Mouse (Mus musculus) embryonic fibroblast, embryonic 13.5 days (primary cell): ENCODE results near the gene Hk2.

Experiments used
- CTCF ChIP-seq: IDR thresholded peaks from 2 replicates; pipeline ENCODE4 v1.5.1; 2011; ENCODE audit warnings: mild to moderate bottlenecking, control low read depth, low read length, moderate library complexity, borderline replicate concordance; ENCODE audit not compliant: insufficient read depth
- POLR2A ChIP-seq: IDR thresholded peaks from 2 replicates; pipeline ENCODE4 v1.6.1; 2011; ENCODE audit warnings: low read depth, mild to moderate bottlenecking, control low read depth, low read length, moderate library complexity

GRCm38 (mm10) chr6:82821758-82822253 is 47.6 kb upstream of the Hk2 start:
- TF ChIP-seq POLR2A, result no peak
- no peak for TF ChIP-seq CTCF
